Comparison of ENCODE assay signal across 24 mouse cellular contexts in genomic region chr17:56615792-56616191, GRCm38 (mm10). TPM values are rescaled to one million over a fixed set of nuclear protein-coding genes. Genes with fewer than 3 reads are reported as not detected.
A peak's percentile ranks its signal among the peaks of the same experiment; 100 is the strongest.
DNase-seq lines count a peak whose midpoint lies in the region; ATAC-seq and TF ChIP-seq lines count a peak whose summit lies in the region.
"Had no signal": no experiment of that assay in that cellular context is flagged by ENCODE, and none has a peak within 500 bp of the region (broad histone marks: within the 10 kb centered on the region; RNA-seq: fewer than 3 reads in every experiment).

No protein-coding gene starts in this region.

- peaks cover 35% of the 10 kb centered on the region for H3K79me2 ChIP-seq in CH12.LX (replicated peaks; ENCODE audit: control insufficient read depth, extremely low read depth, insufficient read depth, poor library complexity, severe bottlenecking)

- intact Hi-C loops in left cerebral cortex, postnatal 14 days (cut with DNase I), result no loop called here

- peaks cover 24% of the 10 kb centered on the region for H3K4me1 ChIP-seq in hindbrain, embryonic 13.5 days (replicated peaks)
- peaks cover 11% of the 10 kb centered on the region for H3K4me1 ChIP-seq in hindbrain, embryonic 14.5 days (replicated peaks; ENCODE audit: control insufficient read depth, insufficient read depth, low read length)
- H3K4me1 ChIP-seq in CH12.LX (ENCODE audit: control insufficient read depth in 1 of 2, insufficient read depth in 2 of 2), result peaks cover 21 to 44% of the 10 kb centered on the region in 2 experiments
- H3K4me1 ChIP-seq in embryonic fibroblast, embryonic 13.5 days (ENCODE audit: control insufficient read depth, insufficient read depth, low read length), result no peaks in the 10 kb centered on the region

- peaks cover 67% of the 10 kb centered on the region for H3K36me3 ChIP-seq in hindbrain, embryonic 13.5 days
- H3K36me3 ChIP-seq in hindbrain, embryonic 14.5 days (replicated peaks; ENCODE audit: control insufficient read depth, insufficient read depth), result peaks cover 64% of the 10 kb centered on the region
- peaks cover 70 to 72% of the 10 kb centered on the region in 2 experiments for H3K36me3 ChIP-seq in CH12.LX (replicated peaks in 1 of 2; ENCODE audit: control insufficient read depth in 1 of 2, insufficient read depth in 1 of 2, low read length in 1 of 2)

- 92% methylated on average over 4 of the region's 4 CpGs for WGBS in hindbrain, embryonic 13.5 days
- 90% methylated on average over 4 of the region's 4 CpGs for WGBS in hindbrain, embryonic 14.5 days

- TF ChIP-seq CTCF in CH12.LX (conservative IDR thresholded peaks at IDR 0.05 in 1 of 2, IDR thresholded peaks at IDR 0.05 in 1 of 2; ENCODE audit: low read depth in 2 of 2, low read length in 2 of 2), result no peak
- no peak for TF ChIP-seq CTCF in embryonic fibroblast, embryonic 13.5 days (IDR thresholded peaks at IDR 0.05; ENCODE audit: borderline replicate concordance, insufficient read depth, low read length)

- H3K4me2 ChIP-seq in hindbrain, embryonic 13.5 days, result no peak overlapping the region
- no peak overlapping the region for H3K4me2 ChIP-seq in hindbrain, embryonic 14.5 days (replicated peaks)
- H3K4me2 ChIP-seq in CH12.LX (ENCODE audit: insufficient read depth, low read depth, poor library complexity, severe bottlenecking), result no peak overlapping the region

- dilution Hi-C loops in CH12.LX (cut with MboI; ENCODE audit: extremely low pct_ligation_motif_present, extremely low pct_unique_long_range_greater_than_20kb, low sequenced_read_pairs), result no loop called here

- TF ChIP-seq POLR2A in CH12.LX (IDR thresholded peaks at IDR 0.05; ENCODE audit: low read depth, low read length), result 0 out of 2 replicates have a peak, but pooled peaks have one; percentile 33
- 0 out of 2 replicates have a peak, but pooled peaks have one; percentile 17 for TF ChIP-seq POLR2A in embryonic fibroblast, embryonic 13.5 days (IDR thresholded peaks at IDR 0.05; ENCODE audit: low read depth, low read length)

- no peaks in the 10 kb centered on the region for H3K9me3 ChIP-seq in hindbrain, embryonic 13.5 days
- no peaks in the 10 kb centered on the region for H3K9me3 ChIP-seq in hindbrain, embryonic 14.5 days (ENCODE audit: control insufficient read depth, low read length)
- H3K9me3 ChIP-seq in CH12.LX (replicated peaks; ENCODE audit: low read length), result no peaks in the 10 kb centered on the region
- H3K9me3 ChIP-seq: forebrain, embryonic 13.5 days; heart, embryonic 12.5 days; kidney, embryonic 15.5 days; neural tube, embryonic 12.5 days had no signal

- no peak overlapping the region for H3K27ac ChIP-seq in hindbrain, embryonic 13.5 days
- no peak overlapping the region for H3K27ac ChIP-seq in hindbrain, embryonic 14.5 days
- H3K27ac ChIP-seq in CH12.LX (ENCODE audit: insufficient read depth, low read depth), result no peak overlapping the region
- no peak overlapping the region for H3K27ac ChIP-seq in embryonic fibroblast, embryonic 13.5 days (ENCODE audit: insufficient read depth, low read length)
- H3K27ac ChIP-seq: forebrain, embryonic 13.5 days; kidney, embryonic 15.5 days; macrophage; neural tube, embryonic 12.5 days; stomach, postnatal 0 days had no signal

- H3K27me3 ChIP-seq in hindbrain, embryonic 13.5 days, result no peaks in the 10 kb centered on the region
- H3K27me3 ChIP-seq in hindbrain, embryonic 14.5 days (ENCODE audit: control insufficient read depth, insufficient read depth, low read length), result no peaks in the 10 kb centered on the region
- no peaks in the 10 kb centered on the region for H3K27me3 ChIP-seq in CH12.LX (replicated peaks)
- H3K27me3 ChIP-seq: forebrain, embryonic 13.5 days; heart, embryonic 12.5 days; kidney, embryonic 15.5 days; neural tube, embryonic 12.5 days had no signal

- no peak overlapping the region for H3K4me3 ChIP-seq in hindbrain, embryonic 13.5 days
- H3K4me3 ChIP-seq in hindbrain, embryonic 14.5 days (replicated peaks; ENCODE audit: low read length), result no peak overlapping the region
- H3K4me3 ChIP-seq in CH12.LX (replicated peaks in 1 of 3; ENCODE audit: low read depth in 2 of 3, low read length in 2 of 3, poor library complexity in 1 of 3), result no peak overlapping the region
- H3K4me3 ChIP-seq in embryonic fibroblast, embryonic 13.5 days (ENCODE audit: insufficient read depth, low read length), result no peak overlapping the region
- H3K4me3 ChIP-seq: neural tube, embryonic 12.5 days had no signal

- in situ Hi-C loops in CH12.LX (cut with MboI; ENCODE audit: low pct_ligation_motif_present, low pct_unique_long_range_greater_than_20kb, low sequenced_read_pairs), result no loop called here

- H3K9ac ChIP-seq in hindbrain, embryonic 13.5 days, result 0 out of 2 replicates have a peak overlapping the region, but pooled peaks have one; percentile 3
- H3K9ac ChIP-seq in hindbrain, embryonic 14.5 days, result no peak overlapping the region
- no peak overlapping the region for H3K9ac ChIP-seq in CH12.LX (ENCODE audit: insufficient read depth, low read depth)
- H3K9ac ChIP-seq: neural tube, embryonic 12.5 days had no signal

- TF ChIP-seq EP300 in CH12.LX (IDR thresholded peaks at IDR 0.05; ENCODE audit: low read length), result no peak

- no peak for TF ChIP-seq RAD21 in CH12.LX (IDR thresholded peaks at IDR 0.05; ENCODE audit: low read depth, low read length)

- peak; percentile 29 for DNase-seq in cerebellum, adult 11-12 months
- DNase-seq in cerebellum, adult 18-20 months, result no peak
- DNase-seq in hindbrain, embryonic 14.5 days (ENCODE audit: low spot score), result no peak
- DNase-seq in CH12.LX (ENCODE audit: extremely low read depth), result no peak
- no peak for DNase-seq in frontal cortex, postnatal 25 days (ENCODE audit: low spot score in 2 of 2)
- DNase-seq in left cerebral cortex, postnatal 14 days (ENCODE audit: low spot score in 2 of 2), result no peak
- DNase-seq: adrenal gland, postnatal 14 days; cerebellum, adult 8-10 months; gastrocnemius, postnatal 36 days; heart, postnatal 36 days; lung, adult 2 months; right cerebral cortex, postnatal 25 days; thymus, postnatal 25 days had no signal

- no peak for ATAC-seq in hindbrain, embryonic 13.5 days (ENCODE audit: low FRiP score)
- no peak for ATAC-seq in hindbrain, embryonic 14.5 days (ENCODE audit: low FRiP score)
- ATAC-seq: activated CD4-positive, CD25-positive, alpha-beta regulatory T cell, adult 4 months; CD4-positive, CD25-positive, alpha-beta regulatory T cell, adult 4 months; forebrain, embryonic 13.5 days; midbrain, embryonic 16.5 days had no signal

TF ChIP-seq in CH12.LX, 34 proteins besides CTCF, POLR2A, EP300 and RAD21:
- TF ChIP-seq MAX (IDR thresholded peaks at IDR 0.05; ENCODE audit: low read length) (no peak), ZMIZ1 (IDR thresholded peaks at IDR 0.05; ENCODE audit: low read depth, low read length) (0 out of 2 replicates have a peak, but pooled peaks have one; percentile 6), USF1 (IDR thresholded peaks at IDR 0.05; ENCODE audit: low read depth, low read length) (no peak)

RNA-seq across cellular contexts. Expression of gene Rpl36, which starts 2.6 kb away (rescaled TPM):
- 1,179 and 1,235 TPM in 2 replicates for polyA plus RNA-seq in hindbrain, embryonic 13.5 days (2015; fragmentation: Nextera tagmentation; extraction: Ambion mirVana)
- polyA plus RNA-seq in hindbrain, embryonic 14.5 days (2014; fragmentation: Nextera tagmentation; extraction: Ambion mirVana), result 1,005 and 1,263 TPM in 2 replicates
- total RNA-seq in CH12.LX (2012; rRNA removed) (4,187 and 4,995 TPM in 2 replicates), CH12.LX (2014; rRNA removed) (1,342 and 1,734 TPM in 2 replicates)
- 1,364 and 1,412 TPM in 2 replicates for polyA plus RNA-seq in CH12.LX (2012; ENCODE audit: insufficient read length, low read depth)
- polyA plus RNA-seq in embryonic fibroblast, embryonic 13.5 days (2011; ENCODE audit: insufficient read length, low read depth, missing spikeins), result 200 and 331 TPM in 2 replicates
- total RNA-seq in left cerebral cortex, postnatal 14 days (2021), result 100 to 1,000 TPM; 342 to 390 TPM

RNA-seq across cellular contexts. Expression of gene 2410015M20Rik, which starts 6.2 kb away (rescaled TPM):
- polyA plus RNA-seq in hindbrain, embryonic 13.5 days (2015; fragmentation: Nextera tagmentation; extraction: Ambion mirVana), result 204 and 212 TPM in 2 replicates
- 179 and 193 TPM in 2 replicates for polyA plus RNA-seq in hindbrain, embryonic 14.5 days (2014; fragmentation: Nextera tagmentation; extraction: Ambion mirVana)
- 249 and 272 TPM in 2 replicates for total RNA-seq in CH12.LX (2012; rRNA removed)
- total RNA-seq in CH12.LX (2014; rRNA removed), result 154 TPM in 2 replicates
- 178 and 202 TPM in 2 replicates for polyA plus RNA-seq in CH12.LX (2012; ENCODE audit: insufficient read length, low read depth)
- 134 and 146 TPM in 2 replicates for polyA plus RNA-seq in embryonic fibroblast, embryonic 13.5 days (2011; ENCODE audit: insufficient read length, low read depth, missing spikeins)
- total RNA-seq in left cerebral cortex, postnatal 14 days (2021), result 100 to 1,000 TPM; 168 to 176 TPM

RNA-seq across cellular contexts. Expression of gene Lonp1, which starts 10.9 kb away (rescaled TPM):
- 40.6 and 40.8 TPM in 2 replicates for polyA plus RNA-seq in hindbrain, embryonic 13.5 days (2015; fragmentation: Nextera tagmentation; extraction: Ambion mirVana)
- 45.0 and 45.4 TPM in 2 replicates for polyA plus RNA-seq in hindbrain, embryonic 14.5 days (2014; fragmentation: Nextera tagmentation; extraction: Ambion mirVana)
- total RNA-seq in CH12.LX (2012; rRNA removed), result 115 and 151 TPM in 2 replicates
- total RNA-seq in CH12.LX (2014; rRNA removed), result 65.4 and 69.6 TPM in 2 replicates
- 99.4 and 112 TPM in 2 replicates for polyA plus RNA-seq in CH12.LX (2012; ENCODE audit: insufficient read length, low read depth)
- 84.6 and 91.7 TPM in 2 replicates for polyA plus RNA-seq in embryonic fibroblast, embryonic 13.5 days (2011; ENCODE audit: insufficient read length, low read depth, missing spikeins)
- 10 to 100 TPM; 65.6 to 66.7 TPM for total RNA-seq in left cerebral cortex, postnatal 14 days (2021)

RNA-seq across cellular contexts. Expression of gene Catsperd, which starts 12.2 kb away (rescaled TPM):
- 2.1 and 2.4 TPM in 2 replicates for polyA plus RNA-seq in hindbrain, embryonic 13.5 days (2015; fragmentation: Nextera tagmentation; extraction: Ambion mirVana)
- polyA plus RNA-seq in hindbrain, embryonic 14.5 days (2014; fragmentation: Nextera tagmentation; extraction: Ambion mirVana), result 1.2 and 1.5 TPM in 2 replicates
- total RNA-seq in CH12.LX (2012; rRNA removed), result 0.21 and 0.25 TPM in 2 replicates
- 0.16 and 0.49 TPM in 2 replicates for total RNA-seq in CH12.LX (2014; rRNA removed)
- polyA plus RNA-seq in CH12.LX (2012; ENCODE audit: insufficient read length, low read depth), result 0.36 and 0.45 TPM in 2 replicates
- 0.38 and 0.56 TPM in 2 replicates for polyA plus RNA-seq in embryonic fibroblast, embryonic 13.5 days (2011; ENCODE audit: insufficient read length, low read depth, missing spikeins)
- total RNA-seq in left cerebral cortex, postnatal 14 days (2021), result under 1 TPM; 0.49 to 0.62 TPM
- total RNA-seq: heart, postnatal 36 days had no signal
- polyA plus RNA-seq: macrophage had no signal

RNA-seq across cellular contexts. Expression of gene Safb, which starts 31.2 kb away (rescaled TPM):
- 105 and 113 TPM in 2 replicates for polyA plus RNA-seq in hindbrain, embryonic 13.5 days (2015; fragmentation: Nextera tagmentation; extraction: Ambion mirVana)
- 75.7 and 75.8 TPM in 2 replicates for polyA plus RNA-seq in hindbrain, embryonic 14.5 days (2014; fragmentation: Nextera tagmentation; extraction: Ambion mirVana)
- total RNA-seq in CH12.LX (2012; rRNA removed) (75.9 and 88.5 TPM in 2 replicates), CH12.LX (2014; rRNA removed) (19.7 and 25.4 TPM in 2 replicates)
- polyA plus RNA-seq in CH12.LX (2012; ENCODE audit: insufficient read length, low read depth), result 135 and 142 TPM in 2 replicates
- polyA plus RNA-seq in embryonic fibroblast, embryonic 13.5 days (2011; ENCODE audit: insufficient read length, low read depth, missing spikeins), result 67.2 and 76.1 TPM in 2 replicates
- 100 to 1,000 TPM; 136 to 137 TPM for total RNA-seq in left cerebral cortex, postnatal 14 days (2021)
